Mouse (Mus musculus): ENCODE results near the gene H2-Q2. TPM values are rescaled to one million over a fixed set of nuclear protein-coding genes. Genes with fewer than 3 reads are reported as not detected.
A peak's percentile ranks its signal among the peaks of the same experiment; 100 is the strongest.
"Not testable (repeated sequence)": the region's sequence is repeated elsewhere in the genome, so short reads cannot be mapped to it uniquely, and the experiment has no call there.

H2-Q2 gene
- total RNA-seq (2014; rRNA removed) (5.5 and 16.2 TPM in 2 replicates), polyA plus RNA-seq (2015; fragmentation: Nextera tagmentation; extraction: Ambion mirVana) (4.5 and 8.0 TPM in 2 replicates)

GRCm38 (mm10) chr17:35342071-35342671 is at the start of gene H2-Q2:
H2-Q2 (plus strand) TSS chr17:35342242.
- Histone ChIP-seq H3K36me3 (ENCODE audit: insufficient read depth) (no peaks in the 10 kb centered on the region), H3K27ac (ENCODE audit: low read depth, low read length) (no peak within 1 kb of the TSS), H3K27me3 (ENCODE audit: insufficient read depth, low read length) (peaks cover 23% of the 10 kb centered on the region), H3K4me3 (ENCODE audit: low read depth, low read length) (peak within 1 kb of the TSS; percentile 35), H3K9ac (peak within 1 kb of the TSS; percentile 43; the same call in 1 of the 2 replicates), H3K9me3 (ENCODE audit: low read length) (no peaks in the 10 kb centered on the region), H3K4me2 (ENCODE audit: low read depth) (peak within 1 kb of the TSS; percentile 68), H3K4me1 (ENCODE audit: insufficient read depth) (no peaks in the 10 kb centered on the region)
- no peak for DNase-seq
- peak; percentile 29 for ATAC-seq
- WGBS = under 1% methylated on average over 39 of the region's 40 CpGs
- TF ChIP-seq CTCF (IDR thresholded peaks at IDR 0.05; ENCODE audit: low read depth) = no peak

GRCm38 (mm10) chr17:35295796-35296195 is 46.2 kb upstream of the H2-Q2 start:
- H3K9ac ChIP-seq; H3K27me3 ChIP-seq (ENCODE audit: insufficient read depth, low read length); H3K36me3 ChIP-seq (ENCODE audit: insufficient read depth); H3K4me1 ChIP-seq (ENCODE audit: insufficient read depth); H3K4me3 ChIP-seq (ENCODE audit: low read depth, low read length); H3K9me3 ChIP-seq (ENCODE audit: low read length); ATAC-seq; H3K4me2 ChIP-seq (ENCODE audit: low read depth); H3K27ac ChIP-seq (ENCODE audit: low read depth, low read length): not testable (repeated sequence)
- TF ChIP-seq CTCF (IDR thresholded peaks at IDR 0.05; ENCODE audit: low read depth) = peak; percentile 80
- DNase-seq = peak; percentile 18
- WGBS = 6% methylated on average over 5 of the region's 5 CpGs

GRCm38 (mm10) chr17:35300261-35300945 is 41.6 kb upstream of the H2-Q2 start:
- 88% methylated on average over 7 of the region's 7 CpGs for WGBS
- not testable (repeated sequence) for ATAC-seq

GRCm38 (mm10) chr17:35301645-35302258 is 40.3 kb upstream of the H2-Q2 start:
- Histone ChIP-seq H3K9me3 (ENCODE audit: low read length) (no peaks in the 10 kb centered on the region), H3K4me3 (ENCODE audit: low read depth, low read length) (no peak overlapping the region), H3K27me3 (ENCODE audit: insufficient read depth, low read length) (no peaks in the 10 kb centered on the region), H3K9ac (no peak overlapping the region), H3K27ac (ENCODE audit: low read depth, low read length) (no peak overlapping the region), H3K4me2 (ENCODE audit: low read depth) (no peak overlapping the region), H3K36me3 (ENCODE audit: insufficient read depth) (no peaks in the 10 kb centered on the region), H3K4me1 (ENCODE audit: insufficient read depth) (no peaks in the 10 kb centered on the region)
- ATAC-seq (no peak; the same call in 1 of the 2 replicates), DNase-seq (peak; percentile 70)
- WGBS = 25% methylated on average over 13 of the region's 13 CpGs
- peak; percentile 88 for TF ChIP-seq CTCF (IDR thresholded peaks at IDR 0.05; ENCODE audit: low read depth)

More at GRCm38 (mm10) chr17:35300261-35300945, 41.6 kb upstream of the H2-Q2 start:
- not testable (repeated sequence) for H3K27me3 ChIP-seq (ENCODE audit: insufficient read depth, low read length); H3K4me3 ChIP-seq (ENCODE audit: low read depth, low read length); H3K27ac ChIP-seq (ENCODE audit: low read depth, low read length); H3K9me3 ChIP-seq (ENCODE audit: low read length); H3K36me3 ChIP-seq (ENCODE audit: insufficient read depth); H3K4me2 ChIP-seq (ENCODE audit: low read depth); DNase-seq; H3K9ac ChIP-seq; H3K4me1 ChIP-seq (ENCODE audit: insufficient read depth)

GRCm38 (mm10) chr17:35303271-35303670 is 38.8 kb upstream of the H2-Q2 start:
- no peak overlapping the region for H3K4me2 ChIP-seq (ENCODE audit: low read depth)
- H3K27ac ChIP-seq (ENCODE audit: low read depth, low read length) = no peak overlapping the region
- no peaks in the 10 kb centered on the region for H3K27me3 ChIP-seq (ENCODE audit: insufficient read depth, low read length)
- no peak for TF ChIP-seq CTCF (IDR thresholded peaks at IDR 0.05; ENCODE audit: low read depth)
- H3K4me1 ChIP-seq (ENCODE audit: insufficient read depth) = no peaks in the 10 kb centered on the region
- H3K4me3 ChIP-seq (ENCODE audit: low read depth, low read length) = no peak overlapping the region
- no peaks in the 10 kb centered on the region for H3K36me3 ChIP-seq (ENCODE audit: insufficient read depth)
- ATAC-seq (no peak), DNase-seq (no peak)
- WGBS = 82% methylated on average over 2 of the region's 2 CpGs
- no peaks in the 10 kb centered on the region for H3K9me3 ChIP-seq (ENCODE audit: low read length)
- H3K9ac ChIP-seq = no peak overlapping the region

DNA sequence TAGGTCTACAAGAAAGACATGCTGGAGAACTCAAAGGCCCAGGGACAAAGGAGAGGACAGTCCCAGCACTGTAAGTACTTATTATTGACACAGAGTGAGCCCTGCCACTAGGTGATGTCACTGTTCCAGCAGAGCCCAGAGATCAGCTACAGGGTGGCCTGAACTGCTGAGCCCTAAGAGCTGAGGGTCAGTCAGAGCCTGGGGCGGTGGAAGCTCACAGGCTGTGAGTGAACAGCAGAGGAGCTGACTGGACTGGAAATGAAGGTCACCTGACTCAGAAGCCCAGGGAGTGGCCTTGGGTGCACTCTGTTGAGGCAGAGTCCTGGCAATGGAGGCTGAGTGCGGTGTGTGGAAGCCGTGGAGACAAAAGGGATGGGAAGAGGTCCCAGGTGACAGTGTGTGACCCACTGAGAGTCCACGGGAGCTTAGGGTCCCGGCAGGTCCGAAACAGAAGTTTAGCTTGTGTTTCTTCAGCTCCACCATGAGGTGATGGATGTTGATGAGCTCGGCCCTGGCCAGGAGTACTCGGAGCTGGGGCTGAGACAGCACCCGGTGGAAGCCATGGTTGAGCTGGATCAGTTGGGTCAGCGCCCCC is 38.2 kb upstream of the H2-Q2 start:
- H3K4me1 ChIP-seq (ENCODE audit: insufficient read depth) = no peaks in the 10 kb centered on the region
- 89% methylated on average over 10 of the region's 10 CpGs for whole genome bisulfite sequencing
- no peak overlapping the region for H3K4me2 ChIP-seq (ENCODE audit: low read depth)
- H3K36me3 ChIP-seq (ENCODE audit: insufficient read depth) = no peaks in the 10 kb centered on the region
- ATAC-seq (no peak), DNase-seq (no peak)
- no peaks in the 10 kb centered on the region for H3K27me3 ChIP-seq (ENCODE audit: insufficient read depth, low read length)
- no peak overlapping the region for H3K9ac ChIP-seq
- no peak overlapping the region for H3K27ac ChIP-seq (ENCODE audit: low read depth, low read length)
- no peaks in the 10 kb centered on the region for H3K9me3 ChIP-seq (ENCODE audit: low read length)
- H3K4me3 ChIP-seq (ENCODE audit: low read depth, low read length) = no peak overlapping the region
- TF ChIP-seq CTCF (IDR thresholded peaks at IDR 0.05; ENCODE audit: low read depth) = no peak

All from forebrain, postnatal 0 days (tissue).